Mouse (Mus musculus) olfactory bulb, adult 2 months (tissue): ENCODE results near the gene Btbd16. TPM values are rescaled to one million over a fixed set of nuclear protein-coding genes. Genes with fewer than 3 reads are reported as not detected.

Experiments
- H3K27ac ChIP-seq: fragments of 200-500 bp; 2 replicates; pipeline ENCODE4 v1.5.1; 2012; ENCODE audit warnings: low read depth, low read length; ENCODE audit not compliant: insufficient read depth
- H3K4me1 ChIP-seq: fragments of 200-500 bp; 2 replicates; pipeline ENCODE4 v1.6.1; 2012; ENCODE audit warnings: low read length; ENCODE audit not compliant: control insufficient read depth, insufficient read depth
- H3K4me3 ChIP-seq: fragments of 200-500 bp; 2 replicates; pipeline ENCODE4 v1.5.1; 2012; ENCODE audit warnings: mild to moderate bottlenecking, low read depth, low read length, moderate library complexity; ENCODE audit not compliant: insufficient read depth
- CTCF ChIP-seq: fragments of 200-500 bp; IDR thresholded peaks from 2 replicates; pipeline ENCODE4 v1.5.1; 2012; ENCODE audit warnings: low read depth, mild to moderate bottlenecking, low read length, moderate library complexity; ENCODE audit not compliant: insufficient read depth
- POLR2A ChIP-seq: fragments of 200-500 bp; IDR thresholded peaks from 2 replicates; pipeline ENCODE4 v1.6.1; 2012; ENCODE audit warnings: mild to moderate bottlenecking, low read depth, low read length, moderate library complexity; ENCODE audit not compliant: insufficient read depth
- WGBS: fragments of 180-500 bp; shearing (Covaris S2); methylation state at CpG from one replicate; pipeline ENCODE4 v1.1.7; 2018; 5-methylcytosine and 5-hydroxymethylcytosine counted together
- polyA plus RNA-seq: library from polyadenylated mRNA; stranded (reverse); fragments of >200 nt; gene quantifications from 2 replicates; pipeline ENCODE4 v1.2.4, GENCODE M21; 2012; ENCODE audit warnings: low replicate concordance; ENCODE audit not compliant: missing spikeins, insufficient read depth, insufficient read length

The Btbd16 gene
- polyA plus RNA-seq, 1 experiment = not detected

GRCm38 (mm10) chr7:130786708-130787107 is 12.8 kb downstream of the Btbd16 start:
- 84% methylated on average over 5 of the region's 5 CpGs for WGBS
- no peak overlapping the region for H3K27ac ChIP-seq
- peaks cover 3% of the 10 kb centered on the region; the same call in 1 of the 2 replicates for H3K4me1 ChIP-seq
- H3K4me3 ChIP-seq = no peak overlapping the region
- no peak for TF ChIP-seq CTCF
- TF ChIP-seq POLR2A = no peak

- H3K4me1 ChIP-seq = peaks cover 3% of the 10 kb centered on the region; the same call in 1 of the 2 replicates
- no peak overlapping the region for H3K27ac ChIP-seq
- 98% methylated on average over 4 of the region's 4 CpGs for WGBS
- TF ChIP-seq CTCF (no peak), POLR2A (no peak)
- no peak overlapping the region for H3K4me3 ChIP-seq
These were observed 13.7 kb downstream of the Btbd16 start for GRCm38 (mm10) chr7:130787537-130787936.

GRCm38 (mm10) chr7:130788950-130789349 is 15.1 kb downstream of the Btbd16 start:
- WGBS = 92% methylated on average over 3 of the region's 3 CpGs
- TF ChIP-seq CTCF (no peak), POLR2A (no peak)

GRCm38 (mm10) chr7:130789456-130789855 is 15.6 kb downstream of the Btbd16 start:
- 92% methylated on average over 7 of the region's 7 CpGs for WGBS
- no peak overlapping the region for H3K27ac ChIP-seq
- peaks cover 3% of the 10 kb centered on the region; the same call in 1 of the 2 replicates for H3K4me1 ChIP-seq
- TF ChIP-seq CTCF = no peak
- no peak overlapping the region for H3K4me3 ChIP-seq

More at GRCm38 (mm10) chr7:130788950-130789349, 15.1 kb downstream of the Btbd16 start:
- peaks cover 3% of the 10 kb centered on the region; the same call in 1 of the 2 replicates for H3K4me1 ChIP-seq
- H3K4me3 ChIP-seq = no peak overlapping the region
- no peak overlapping the region for H3K27ac ChIP-seq

GRCm38 (mm10) chr7:130793671-130794070 is 19.8 kb downstream of the Btbd16 start:
- TF ChIP-seq POLR2A = no peak
- TF ChIP-seq CTCF = no peak
- Histone ChIP-seq H3K4me1 (0 out of 2 replicates have a peak, but pooled peaks cover 3% of the 10 kb centered on the region), H3K27ac (no peak overlapping the region), H3K4me3 (no peak overlapping the region)
- 86% methylated on average over 9 of the region's 9 CpGs for WGBS

GRCm38 (mm10) chr7:130796786-130797185 is 22.9 kb downstream of the Btbd16 start:
- peak; percentile 31; the same call in 1 of the 2 replicates for TF ChIP-seq CTCF
- TF ChIP-seq POLR2A = no peak
- Histone ChIP-seq H3K4me1 (0 out of 2 replicates have a peak, but pooled peaks cover 3% of the 10 kb centered on the region), H3K27ac (no peak overlapping the region), H3K4me3 (no peak overlapping the region)
- WGBS = 75% methylated on average over 8 of the region's 8 CpGs

GRCm38 (mm10) chr7:130797524-130797923 is 23.7 kb downstream of the Btbd16 start:
- no peak overlapping the region for H3K4me3 ChIP-seq
- TF ChIP-seq POLR2A (no peak), CTCF (no peak)
- WGBS = 95% methylated on average over 6 of the region's 6 CpGs
- no peak overlapping the region for H3K27ac ChIP-seq
- H3K4me1 ChIP-seq = 0 out of 2 replicates have a peak, but pooled peaks cover 3% of the 10 kb centered on the region

GRCm38 (mm10) chr7:130799418-130799817 is 25.5 kb downstream of the Btbd16 start:
- Histone ChIP-seq H3K4me3 (no peak overlapping the region), H3K27ac (no peak overlapping the region), H3K4me1 (0 out of 2 replicates have a peak, but pooled peaks cover 5% of the 10 kb centered on the region)
- TF ChIP-seq CTCF (no peak), POLR2A (no peak)
- 89% methylated on average over 10 of the region's 10 CpGs for WGBS

GRCm38 (mm10) chr7:130800681-130801080 is 26.8 kb downstream of the Btbd16 start:
- WGBS = 77% methylated on average over 4 of the region's 4 CpGs
- Histone ChIP-seq H3K4me3 (no peak overlapping the region), H3K27ac (no peak overlapping the region), H3K4me1 (peaks cover 7% of the 10 kb centered on the region; the same call in 1 of the 2 replicates)
- TF ChIP-seq CTCF (no peak), POLR2A (no peak)
